Mouse (Mus musculus) liver, embryonic 14.5 days (tissue): ENCODE results near the gene Efs.
"Not testable (repeated sequence)": the region's sequence is repeated elsewhere in the genome, so short reads cannot be mapped to it uniquely, and the experiment has no call there.

Experiments used
- CTCF ChIP-seq: IDR thresholded peaks from 2 replicates; pipeline ENCODE4 v1.5.1; 2016; ENCODE audit warnings: antibody characterized with exemption, low read depth, control low read depth
- EP300 ChIP-seq: IDR thresholded peaks from 2 replicates; pipeline ENCODE4 v1.6.1; 2016; ENCODE audit warnings: antibody characterized with exemption, low read depth

DNA sequence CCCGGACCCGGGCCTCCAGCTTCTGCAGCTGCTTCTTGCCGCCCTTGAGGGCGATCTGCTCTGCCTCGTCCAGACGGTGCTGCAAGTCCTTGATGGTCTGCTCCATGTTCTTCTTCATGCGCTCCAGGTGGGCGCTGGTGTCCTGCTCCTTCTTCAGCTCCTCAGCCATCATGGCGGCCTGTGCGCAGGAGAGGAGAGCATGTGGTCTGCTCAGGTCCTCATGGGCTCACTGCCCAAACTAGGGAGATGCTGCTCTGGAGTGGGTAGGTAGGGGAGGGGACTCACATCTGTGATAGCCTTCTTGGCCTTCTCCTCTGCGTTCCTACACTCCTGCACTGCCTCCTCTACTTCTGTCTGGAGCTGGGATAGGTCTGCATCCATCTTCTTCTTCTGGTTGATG is 46.9 kb upstream of the Efs start:
- TF ChIP-seq EP300, CTCF: not testable (repeated sequence)
